Comparison of ENCODE assay signal across 14 mouse cellular contexts in genomic region chr8:12801586-12801985, GRCm38 (mm10). TPM values are rescaled to one million over a fixed set of nuclear protein-coding genes. Genes with fewer than 3 reads are reported as not detected.
DNase-seq lines count a peak whose midpoint lies in the region; ATAC-seq and TF ChIP-seq lines count a peak whose summit lies in the region.
"Had no signal": no experiment of that assay in that cellular context is flagged by ENCODE, and none has a peak within 500 bp of the region (broad histone marks: within the 10 kb centered on the region; RNA-seq: fewer than 3 reads in every experiment).

No protein-coding gene starts in this region.

- no peak overlapping the region for H3K4me3 ChIP-seq in heart, embryonic 13.5 days
- no peak overlapping the region for H3K4me3 ChIP-seq in kidney, embryonic 16.5 days (ENCODE audit: low read length)
- H3K4me3 ChIP-seq in midbrain, embryonic 10.5 days, result no peak overlapping the region
- H3K4me3 ChIP-seq in midbrain, embryonic 15.5 days, result no peak overlapping the region
- H3K4me3 ChIP-seq in stomach, postnatal 0 days (ENCODE audit: low read depth, low read length), result no peak overlapping the region
- H3K4me3 ChIP-seq: embryonic facial prominence, embryonic 15.5 days; gastrocnemius, adult 2 months had no signal

- H3K4me1 ChIP-seq in heart, embryonic 13.5 days, result peaks cover 55% of the 10 kb centered on the region
- peaks cover 53% of the 10 kb centered on the region for H3K4me1 ChIP-seq in kidney, embryonic 16.5 days (ENCODE audit: insufficient read depth, low read length)
- peaks cover 53% of the 10 kb centered on the region for H3K4me1 ChIP-seq in midbrain, embryonic 10.5 days
- peaks cover 27% of the 10 kb centered on the region for H3K4me1 ChIP-seq in midbrain, embryonic 15.5 days
- H3K4me1 ChIP-seq in stomach, postnatal 0 days (replicated peaks; ENCODE audit: control insufficient read depth, insufficient read depth), result peaks cover 2% of the 10 kb centered on the region; the same call in 1 of the 2 replicates

- H3K36me3 ChIP-seq in heart, embryonic 13.5 days, result peaks cover under 1% of the 10 kb centered on the region; the same call in 1 of the 2 replicates
- peaks cover under 1% of the 10 kb centered on the region; the same call in 1 of the 2 replicates for H3K36me3 ChIP-seq in kidney, embryonic 16.5 days (ENCODE audit: insufficient read depth, low read length)
- no peaks in the 10 kb centered on the region for H3K36me3 ChIP-seq in midbrain, embryonic 10.5 days
- no peaks in the 10 kb centered on the region for H3K36me3 ChIP-seq in midbrain, embryonic 15.5 days (replicated peaks)
- H3K36me3 ChIP-seq in stomach, postnatal 0 days (ENCODE audit: control insufficient read depth, insufficient read depth, low read length), result no peaks in the 10 kb centered on the region
- H3K36me3 ChIP-seq: embryonic facial prominence, embryonic 15.5 days; G1E had no signal

- H3K9ac ChIP-seq in heart, embryonic 13.5 days, result 0 out of 2 replicates have a peak overlapping the region, but pooled peaks have one; percentile 58
- no peak overlapping the region for H3K9ac ChIP-seq in kidney, embryonic 16.5 days (replicated peaks; ENCODE audit: low read length)
- no peak overlapping the region for H3K9ac ChIP-seq in midbrain, embryonic 15.5 days
- H3K9ac ChIP-seq in stomach, postnatal 0 days (ENCODE audit: low read length), result no peak overlapping the region
- H3K9ac ChIP-seq: embryonic facial prominence, embryonic 15.5 days had no signal

- no peak for DNase-seq in heart, adult 11 months
- no peak for DNase-seq in kidney, postnatal 14 days
- DNase-seq in midbrain, embryonic 10.5 days (ENCODE audit: low spot score), result no peak
- DNase-seq in stomach, postnatal 0 days (ENCODE audit: low spot score), result no peak
- DNase-seq: adrenal gland, adult 8-10 months; cerebellum, adult 8-10 months; gastrocnemius, adult 2 months; thymus, postnatal 4 days had no signal

- no peak for ATAC-seq in heart, embryonic 13.5 days (ENCODE audit: extremely low read depth, insufficient number of reproducible peaks, low FRiP score, low TSS enrichment)
- ATAC-seq in kidney, embryonic 16.5 days (ENCODE audit: low FRiP score, low TSS enrichment), result no peak
- no peak for ATAC-seq in midbrain, embryonic 15.5 days (replicated peaks)
- peak; percentile 27; the same call in 1 of the 2 replicates for ATAC-seq in stomach, postnatal 0 days (ENCODE audit: low FRiP score, low TSS enrichment)
- ATAC-seq: forebrain, embryonic 14.5 days had no signal

- H3K4me2 ChIP-seq in heart, embryonic 13.5 days, result no peak overlapping the region
- no peak overlapping the region for H3K4me2 ChIP-seq in kidney, embryonic 16.5 days (replicated peaks; ENCODE audit: low read depth, low read length)
- H3K4me2 ChIP-seq in midbrain, embryonic 15.5 days, result no peak overlapping the region
- H3K4me2 ChIP-seq in stomach, postnatal 0 days (replicated peaks; ENCODE audit: low read depth), result no peak overlapping the region
- H3K4me2 ChIP-seq: embryonic facial prominence, embryonic 15.5 days had no signal

- H3K27ac ChIP-seq in heart, embryonic 13.5 days (replicated peaks), result peak overlapping the region; percentile 48
- peak overlapping the region; percentile 63 for H3K27ac ChIP-seq in kidney, embryonic 16.5 days (ENCODE audit: low read length)
- 0 out of 2 replicates have a peak overlapping the region, but pooled peaks have one; percentile 14 for H3K27ac ChIP-seq in midbrain, embryonic 10.5 days (replicated peaks)
- H3K27ac ChIP-seq in midbrain, embryonic 15.5 days, result no peak overlapping the region
- H3K27ac ChIP-seq in stomach, postnatal 0 days (replicated peaks), result no peak overlapping the region
- H3K27ac ChIP-seq: gastrocnemius, adult 2 months had no signal

- 54% methylated on average over 10 of the region's 10 CpGs for WGBS in heart, embryonic 13.5 days
- WGBS in kidney, embryonic 16.5 days, result 56% methylated on average over 10 of the region's 10 CpGs
- 85% methylated on average over 10 of the region's 10 CpGs for WGBS in midbrain, embryonic 10.5 days
- WGBS in midbrain, embryonic 15.5 days, result 84% methylated on average over 10 of the region's 10 CpGs
- WGBS in stomach, postnatal 0 days, result 59% methylated on average over 10 of the region's 10 CpGs

- no peaks in the 10 kb centered on the region for H3K9me3 ChIP-seq in heart, embryonic 13.5 days
- H3K9me3 ChIP-seq in kidney, embryonic 16.5 days (ENCODE audit: low read length), result no peaks in the 10 kb centered on the region
- no peaks in the 10 kb centered on the region for H3K9me3 ChIP-seq in midbrain, embryonic 10.5 days (replicated peaks)
- H3K9me3 ChIP-seq in midbrain, embryonic 15.5 days, result no peaks in the 10 kb centered on the region
- H3K9me3 ChIP-seq in stomach, postnatal 0 days (ENCODE audit: control insufficient read depth, low read length), result no peaks in the 10 kb centered on the region
- H3K9me3 ChIP-seq: embryonic facial prominence, embryonic 15.5 days; G1E had no signal

- TF ChIP-seq CTCF in stomach, postnatal 0 days (IDR thresholded peaks at IDR 0.05; ENCODE audit: low read depth), result no peak

- no peaks in the 10 kb centered on the region for H3K27me3 ChIP-seq in heart, embryonic 13.5 days (replicated peaks)
- H3K27me3 ChIP-seq in kidney, embryonic 16.5 days (ENCODE audit: insufficient read depth, low read length), result no peaks in the 10 kb centered on the region
- no peaks in the 10 kb centered on the region for H3K27me3 ChIP-seq in midbrain, embryonic 10.5 days (ENCODE audit: low read depth, poor library complexity, severe bottlenecking)
- no peaks in the 10 kb centered on the region for H3K27me3 ChIP-seq in midbrain, embryonic 15.5 days (replicated peaks)
- no peaks in the 10 kb centered on the region for H3K27me3 ChIP-seq in stomach, postnatal 0 days (ENCODE audit: control insufficient read depth, insufficient read depth, low read length)
- H3K27me3 ChIP-seq: embryonic facial prominence, embryonic 15.5 days had no signal

- TF ChIP-seq EP300 in stomach, postnatal 0 days (optimal IDR thresholded peaks at IDR 0.05), result no peak

RNA-seq across cellular contexts. Expression of gene Atp11a, which starts 44.8 kb away (rescaled TPM):
- polyA plus RNA-seq in heart, embryonic 13.5 days (2015; fragmentation: Nextera tagmentation; extraction: Ambion mirVana), result 10.4 and 11.2 TPM in 2 replicates
- 14.4 and 18.5 TPM in 2 replicates for polyA plus RNA-seq in kidney, embryonic 16.5 days (2015; fragmentation: Nextera tagmentation; extraction: Ambion mirVana)
- polyA plus RNA-seq in midbrain, embryonic 10.5 days (2016; fragmentation: Nextera tagmentation; extraction: Ambion mirVana), result 6.4 and 7.3 TPM in 2 replicates
- 14.7 and 17.5 TPM in 2 replicates for polyA plus RNA-seq in midbrain, embryonic 15.5 days (2015; fragmentation: Nextera tagmentation; extraction: Ambion mirVana)
- polyA plus RNA-seq in stomach, postnatal 0 days (2015; fragmentation: Nextera tagmentation; extraction: Ambion mirVana), result 6.6 and 7.4 TPM in 2 replicates
- polyA plus RNA-seq: G1E had no signal

Comparison
In these comparisons a context has a peak if more than half of its experiments do, and no peak if none do; other contexts are left out.
1. H3K27ac ChIP-seq: peak in heart, embryonic 13.5 days (single experiment), kidney, embryonic 16.5 days (single experiment) and midbrain, embryonic 10.5 days (single experiment); none in midbrain, embryonic 15.5 days (single experiment) and stomach, postnatal 0 days (single experiment).